Mouse (Mus musculus): ENCODE data around the gene Olfr481. TPM values are rescaled to one million over a fixed set of nuclear protein-coding genes. Genes with fewer than 3 reads are reported as not detected.

The Olfr481 gene
- polyA plus RNA-seq, 1 experiment from 2014 or later = not detected

Other genes with a start within 250 kb of the Olfr481 start
- not detected in 2 replicates for gene Olfr470, start 232.4 kb upstream of the Olfr481 start, polyA plus RNA-seq (2014; fragmentation: Nextera tagmentation; extraction: Ambion mirVana)
- gene Olfr472, start 182.0 kb upstream of the Olfr481 start, polyA plus RNA-seq (2014; fragmentation: Nextera tagmentation; extraction: Ambion mirVana) = not detected in 2 replicates
- gene Olfr473, start 149.4 kb upstream of the Olfr481 start, polyA plus RNA-seq (2014; fragmentation: Nextera tagmentation; extraction: Ambion mirVana) = not detected in 2 replicates
- gene Olfr474, start 125.2 kb upstream of the Olfr481 start, polyA plus RNA-seq (2014; fragmentation: Nextera tagmentation; extraction: Ambion mirVana) = not detected in 2 replicates
- not detected in 2 replicates for gene Olfr476, start 115.1 kb upstream of the Olfr481 start, polyA plus RNA-seq (2014; fragmentation: Nextera tagmentation; extraction: Ambion mirVana)
- not detected in 2 replicates for gene Olfr477, start 93.2 kb upstream of the Olfr481 start, polyA plus RNA-seq (2014; fragmentation: Nextera tagmentation; extraction: Ambion mirVana)
- not detected in 2 replicates for gene Olfr478, start 45.9 kb upstream of the Olfr481 start, polyA plus RNA-seq (2014; fragmentation: Nextera tagmentation; extraction: Ambion mirVana)
- gene Olfr479, start 29.2 kb upstream of the Olfr481 start, polyA plus RNA-seq (2014; fragmentation: Nextera tagmentation; extraction: Ambion mirVana) = not detected in 2 replicates
- not detected in 2 replicates for gene Olfr480, start 12.5 kb upstream of the Olfr481 start, polyA plus RNA-seq (2014; fragmentation: Nextera tagmentation; extraction: Ambion mirVana)
- gene Olfr482, start 17.7 kb downstream of the Olfr481 start, polyA plus RNA-seq (2014; fragmentation: Nextera tagmentation; extraction: Ambion mirVana) = not detected in 2 replicates
- gene Olfr483, start 21.0 kb downstream of the Olfr481 start, polyA plus RNA-seq (2014; fragmentation: Nextera tagmentation; extraction: Ambion mirVana) = not detected in 2 replicates
- not detected in 2 replicates for gene Olfr484, start 47.6 kb downstream of the Olfr481 start, polyA plus RNA-seq (2014; fragmentation: Nextera tagmentation; extraction: Ambion mirVana)
- not detected in 2 replicates for gene Olfr485, start 80.0 kb downstream of the Olfr481 start, polyA plus RNA-seq (2014; fragmentation: Nextera tagmentation; extraction: Ambion mirVana)
- gene Olfr486, start 92.9 kb downstream of the Olfr481 start, polyA plus RNA-seq (2014; fragmentation: Nextera tagmentation; extraction: Ambion mirVana) = not detected in 2 replicates
- not detected in 2 replicates for gene Olfr487, start 134.8 kb downstream of the Olfr481 start, polyA plus RNA-seq (2014; fragmentation: Nextera tagmentation; extraction: Ambion mirVana)
- not detected in 2 replicates for gene Olfr488, start 178.5 kb downstream of the Olfr481 start, polyA plus RNA-seq (2014; fragmentation: Nextera tagmentation; extraction: Ambion mirVana)
- not detected in 2 replicates for gene Olfr490, start 209.1 kb downstream of the Olfr481 start, polyA plus RNA-seq (2014; fragmentation: Nextera tagmentation; extraction: Ambion mirVana)
- gene Olfr491, start 233.6 kb downstream of the Olfr481 start, polyA plus RNA-seq (2014; fragmentation: Nextera tagmentation; extraction: Ambion mirVana) = not detected in 2 replicates
- gene Olfr492, start 243.8 kb downstream of the Olfr481 start, polyA plus RNA-seq (2014; fragmentation: Nextera tagmentation; extraction: Ambion mirVana) = not detected in 2 replicates